Mouse (Mus musculus): Measurements from ENCODE around the gene Nudt4. TPM values are rescaled to one million over a fixed set of nuclear protein-coding genes. Genes with fewer than 3 reads are reported as not detected.
"Not testable (repeated sequence)": the region's sequence is repeated elsewhere in the genome, so short reads cannot be mapped to it uniquely, and the experiment has no call there.

Nudt4 gene
- total and polyA plus RNA-seq, 3 experiments, result 13.9 to 53.5 (median 42.9) TPM

GRCm38 (mm10) chr10:95555866-95556265 lies 8.1 kb downstream of the Nudt4 start:
- Histone ChIP-seq H3K9me3 (replicated peaks) (no peaks in the 10 kb centered on the region), H3K4me3 (ENCODE audit: low read depth, low read length) (no peak overlapping the region), H3K36me3 (replicated peaks) (peaks cover 69% of the 10 kb centered on the region), H3K4me1 (ENCODE audit: insufficient read depth, low read depth, low read length) (peaks cover 24% of the 10 kb centered on the region; the same call in 1 of the 2 replicates), H3K27me3 (ENCODE audit: insufficient read depth, low read length) (no peaks in the 10 kb centered on the region)
- no peak for TF ChIP-seq POLR2AphosphoS5 (IDR thresholded peaks at IDR 0.05; ENCODE audit: insufficient replicate concordance, low read depth, low read length)
- TF ChIP-seq GATA1 (IDR thresholded peaks at IDR 0.05; ENCODE audit: borderline replicate concordance, low read length), result no peak
- TF ChIP-seq GATA2 (IDR thresholded peaks at IDR 0.05; ENCODE audit: borderline replicate concordance, low read depth, low read length), result no peak
- TF ChIP-seq TAL1 (conservative IDR thresholded peaks at IDR 0.05; ENCODE audit: low read depth, low read length), result no peak
- no peak for TF ChIP-seq CTCF (IDR thresholded peaks at IDR 0.05; ENCODE audit: low read depth, low read length)
- ATAC-seq (ENCODE audit: extremely low read depth, insufficient number of reproducible peaks, low FRiP score, poor library complexity, severe bottlenecking), result no peak
- no peak for DNase-seq (ENCODE audit: low spot score)

GRCm38 (mm10) chr10:95552326-95552725 lies 11.6 kb downstream of the Nudt4 start:
- DNase-seq (ENCODE audit: low spot score) (no peak), ATAC-seq (ENCODE audit: extremely low read depth, insufficient number of reproducible peaks, low FRiP score, poor library complexity, severe bottlenecking) (no peak)
- TF ChIP-seq CTCF (IDR thresholded peaks at IDR 0.05; ENCODE audit: low read depth, low read length) (no peak), GATA1 (IDR thresholded peaks at IDR 0.05; ENCODE audit: borderline replicate concordance, low read length) (no peak), TAL1 (conservative IDR thresholded peaks at IDR 0.05; ENCODE audit: low read depth, low read length) (no peak), GATA2 (IDR thresholded peaks at IDR 0.05; ENCODE audit: borderline replicate concordance, low read depth, low read length) (no peak), POLR2AphosphoS5 (IDR thresholded peaks at IDR 0.05; ENCODE audit: insufficient replicate concordance, low read depth, low read length) (no peak)
- Histone ChIP-seq H3K36me3 (replicated peaks) (peaks cover 70% of the 10 kb centered on the region), H3K4me3 (ENCODE audit: low read depth, low read length) (no peak overlapping the region), H3K27me3 (ENCODE audit: insufficient read depth, low read length) (no peaks in the 10 kb centered on the region), H3K9me3 (replicated peaks) (no peaks in the 10 kb centered on the region), H3K4me1 (ENCODE audit: insufficient read depth, low read depth, low read length) (peaks cover 12% of the 10 kb centered on the region; the same call in 1 of the 2 replicates)

GRCm38 (mm10) chr10:95551752-95552151 lies 12.2 kb downstream of the Nudt4 start:
- peaks cover 73% of the 10 kb centered on the region for H3K36me3 ChIP-seq (replicated peaks)
- no peak for ATAC-seq (ENCODE audit: extremely low read depth, insufficient number of reproducible peaks, low FRiP score, poor library complexity, severe bottlenecking)

GRCm38 (mm10) chr10:95550506-95550905 lies 13.4 kb downstream of the Nudt4 start:
- Histone ChIP-seq H3K9me3 (replicated peaks) (no peaks in the 10 kb centered on the region), H3K36me3 (replicated peaks) (peaks cover 74% of the 10 kb centered on the region), H3K27me3 (ENCODE audit: insufficient read depth, low read length) (no peaks in the 10 kb centered on the region), H3K4me1 (ENCODE audit: insufficient read depth, low read depth, low read length) (peaks cover 12% of the 10 kb centered on the region; the same call in 1 of the 2 replicates), H3K4me3 (ENCODE audit: low read depth, low read length) (no peak overlapping the region)
- no peak for TF ChIP-seq GATA1 (IDR thresholded peaks at IDR 0.05; ENCODE audit: borderline replicate concordance, low read length)
- no peak for TF ChIP-seq POLR2AphosphoS5 (IDR thresholded peaks at IDR 0.05; ENCODE audit: insufficient replicate concordance, low read depth, low read length)
- TF ChIP-seq TAL1 (conservative IDR thresholded peaks at IDR 0.05; ENCODE audit: low read depth, low read length), result no peak
- TF ChIP-seq CTCF (IDR thresholded peaks at IDR 0.05; ENCODE audit: low read depth, low read length), result no peak
- TF ChIP-seq GATA2 (IDR thresholded peaks at IDR 0.05; ENCODE audit: borderline replicate concordance, low read depth, low read length), result no peak
- ATAC-seq (ENCODE audit: extremely low read depth, insufficient number of reproducible peaks, low FRiP score, poor library complexity, severe bottlenecking), result no peak
- DNase-seq (ENCODE audit: low spot score), result no peak

More at GRCm38 (mm10) chr10:95551752-95552151, 12.2 kb downstream of the Nudt4 start:
- peaks cover 12% of the 10 kb centered on the region; the same call in 1 of the 2 replicates for H3K4me1 ChIP-seq (ENCODE audit: insufficient read depth, low read depth, low read length)
- DNase-seq (ENCODE audit: low spot score), result no peak
- H3K4me3 ChIP-seq (ENCODE audit: low read depth, low read length), result no peak overlapping the region
- H3K9me3 ChIP-seq (replicated peaks), result no peaks in the 10 kb centered on the region
- TF ChIP-seq TAL1 (conservative IDR thresholded peaks at IDR 0.05; ENCODE audit: low read depth, low read length) (no peak), GATA2 (IDR thresholded peaks at IDR 0.05; ENCODE audit: borderline replicate concordance, low read depth, low read length) (no peak), CTCF (IDR thresholded peaks at IDR 0.05; ENCODE audit: low read depth, low read length) (no peak), GATA1 (IDR thresholded peaks at IDR 0.05; ENCODE audit: borderline replicate concordance, low read length) (no peak), POLR2AphosphoS5 (IDR thresholded peaks at IDR 0.05; ENCODE audit: insufficient replicate concordance, low read depth, low read length) (no peak)
- H3K27me3 ChIP-seq (ENCODE audit: insufficient read depth, low read length), result no peaks in the 10 kb centered on the region

- H3K36me3 ChIP-seq (replicated peaks), result peaks cover 76% of the 10 kb centered on the region
- H3K27me3 ChIP-seq (ENCODE audit: insufficient read depth, low read length); DNase-seq (ENCODE audit: low spot score); H3K4me3 ChIP-seq (ENCODE audit: low read depth, low read length); H3K4me1 ChIP-seq (ENCODE audit: insufficient read depth, low read depth, low read length); ATAC-seq (ENCODE audit: extremely low read depth, insufficient number of reproducible peaks, low FRiP score, poor library complexity, severe bottlenecking); H3K9me3 ChIP-seq (replicated peaks): not testable (repeated sequence)
Observed at GRCm38 (mm10) chr10:95549080-95549479, 14.9 kb downstream of the Nudt4 start.

GRCm38 (mm10) chr10:95548154-95548826 lies 15.7 kb downstream of the Nudt4 start:
- no peak for ATAC-seq (ENCODE audit: extremely low read depth, insufficient number of reproducible peaks, low FRiP score, poor library complexity, severe bottlenecking)
- H3K36me3 ChIP-seq (replicated peaks), result peaks cover 78% of the 10 kb centered on the region
- no peak for DNase-seq (ENCODE audit: low spot score)
- H3K4me1 ChIP-seq (ENCODE audit: insufficient read depth, low read depth, low read length), result peaks cover 6% of the 10 kb centered on the region; the same call in 1 of the 2 replicates
- no peaks in the 10 kb centered on the region for H3K9me3 ChIP-seq (replicated peaks)
- H3K4me3 ChIP-seq (ENCODE audit: low read depth, low read length), result no peak overlapping the region
- no peaks in the 10 kb centered on the region for H3K27me3 ChIP-seq (ENCODE audit: insufficient read depth, low read length)
- TF ChIP-seq GATA2 (IDR thresholded peaks at IDR 0.05; ENCODE audit: borderline replicate concordance, low read depth, low read length) (no peak), POLR2AphosphoS5 (IDR thresholded peaks at IDR 0.05; ENCODE audit: insufficient replicate concordance, low read depth, low read length) (no peak), GATA1 (IDR thresholded peaks at IDR 0.05; ENCODE audit: borderline replicate concordance, low read length) (no peak), CTCF (IDR thresholded peaks at IDR 0.05; ENCODE audit: low read depth, low read length) (no peak), TAL1 (conservative IDR thresholded peaks at IDR 0.05; ENCODE audit: low read depth, low read length) (no peak)
